Mouse (Mus musculus): Measurements from ENCODE around the gene Gm49321.

Gm49321 gene

DNA sequence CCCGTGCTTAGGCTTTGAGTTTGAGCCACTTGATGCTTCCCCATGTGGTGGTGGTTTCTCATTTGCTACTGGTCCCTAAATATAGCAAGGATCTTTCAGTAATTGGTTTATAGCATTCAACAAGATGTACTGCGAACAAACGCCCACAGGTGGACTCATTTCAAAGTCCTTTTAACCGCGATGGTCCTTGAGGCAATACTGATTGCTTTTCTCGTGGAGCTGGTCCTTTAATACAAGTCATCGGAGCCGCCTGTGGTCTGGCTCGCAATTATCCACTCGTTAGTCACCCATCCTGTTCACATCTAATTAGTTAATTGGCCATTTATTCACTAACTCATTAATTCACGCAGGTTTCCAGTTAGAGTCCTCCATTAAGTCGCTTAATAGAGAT lies 59.4 kb downstream of the Gm49321 start:
- in situ Hi-C loops (cut with MboI; ENCODE audit: low pct_unique_long_range_greater_than_20kb in 1 of 2, low sequenced_read_pairs in 2 of 2, unreplicated experiment in 1 of 2), result no loop called here

DNA sequence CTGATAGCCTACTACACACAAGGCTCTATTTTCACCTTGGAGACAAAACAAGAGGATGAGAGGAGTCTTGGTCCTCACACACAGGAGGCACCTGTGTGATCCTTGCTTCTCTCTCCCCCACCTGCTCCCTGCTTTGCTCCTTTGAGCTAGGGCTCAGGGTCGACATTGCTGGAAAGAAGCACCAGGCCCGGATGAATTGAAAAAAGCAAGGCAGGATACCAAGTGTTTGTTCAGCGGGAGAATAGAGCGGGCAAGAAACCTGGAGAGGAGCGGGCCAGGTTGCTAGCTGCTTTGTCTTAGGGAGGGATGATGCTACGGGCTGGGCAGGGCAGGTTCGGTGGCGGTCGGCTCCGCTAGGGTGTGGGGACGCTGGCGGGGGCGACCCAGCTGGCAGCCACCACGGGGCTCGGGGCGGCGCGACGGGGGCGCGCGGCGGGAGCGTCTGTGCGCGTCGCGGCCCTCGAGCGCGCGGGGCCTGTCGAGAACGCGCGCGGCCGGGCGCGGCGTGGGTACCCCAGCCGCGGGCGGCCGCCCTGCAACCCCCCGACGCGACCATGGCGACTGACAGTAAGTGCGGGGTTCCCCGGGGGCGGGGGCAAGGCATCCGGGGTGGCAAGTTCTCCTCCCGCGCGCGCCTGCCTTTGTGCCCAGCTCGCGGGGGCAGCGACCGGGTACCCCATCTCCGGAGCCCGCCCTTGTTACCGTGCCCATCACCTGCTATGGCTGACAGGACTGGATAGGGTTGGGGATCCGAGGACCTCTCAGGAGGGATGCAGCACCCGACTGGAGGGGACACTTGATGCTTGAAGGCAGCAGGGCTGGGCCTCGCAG lies 60.1 kb downstream of the Gm49321 start, which contains the start of gene Syt16:
Syt16 (plus strand) TSS at position 365 of the 831 bp plus-strand sequence.
- in situ Hi-C loops (cut with MboI; ENCODE audit: low pct_unique_long_range_greater_than_20kb in 1 of 2, low sequenced_read_pairs in 2 of 2, unreplicated experiment in 1 of 2), result no loop called here

DNA sequence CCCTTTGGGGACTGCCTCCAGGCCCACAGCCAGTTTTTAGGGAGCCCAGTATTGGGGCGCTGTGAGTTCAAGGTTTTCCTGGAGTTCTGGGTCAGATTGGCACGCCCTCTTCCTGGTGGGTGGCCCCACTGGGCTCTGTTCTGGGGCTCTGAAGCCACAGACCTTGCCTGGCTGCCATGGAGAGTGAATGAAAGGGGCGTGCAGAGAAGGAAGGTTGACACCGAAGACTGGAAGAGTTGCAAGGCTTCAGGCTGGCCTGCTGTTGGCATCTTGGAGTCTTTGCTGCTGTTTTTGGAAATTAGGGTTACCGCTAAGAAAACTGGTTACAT lies 60.6 kb downstream of the Gm49321 start:
- in situ Hi-C loops (cut with MboI; ENCODE audit: low pct_unique_long_range_greater_than_20kb in 1 of 2, low sequenced_read_pairs in 2 of 2, unreplicated experiment in 1 of 2), result no loop called here

DNA sequence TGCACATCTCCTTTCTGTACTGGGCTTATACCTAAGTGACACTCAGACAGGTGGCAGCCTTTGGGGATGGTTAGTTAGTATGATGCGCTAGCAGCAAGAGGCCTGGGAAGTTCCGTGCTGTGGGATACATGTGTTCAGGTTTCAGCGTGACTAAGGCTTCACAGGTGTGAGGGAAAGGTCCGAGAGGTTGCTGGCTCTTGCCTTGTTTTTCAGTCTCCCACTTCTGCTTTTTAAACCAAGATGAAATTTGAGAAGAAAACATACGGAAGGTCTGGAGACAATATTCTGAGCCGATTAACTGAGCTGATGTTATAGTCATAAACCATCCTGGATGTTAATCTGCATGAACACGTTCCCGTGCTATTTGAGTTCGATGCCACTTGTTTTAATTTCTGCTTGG lies 65.0 kb downstream of the Gm49321 start:
- in situ Hi-C loops (cut with MboI; ENCODE audit: low pct_unique_long_range_greater_than_20kb in 1 of 2, low sequenced_read_pairs in 2 of 2, unreplicated experiment in 1 of 2), result loop anchor here in 1 of 2 experiments (10.0 kb wide), 2 partner anchors 292 to 298 kb away; no protein-coding TSS in a partner anchor

DNA sequence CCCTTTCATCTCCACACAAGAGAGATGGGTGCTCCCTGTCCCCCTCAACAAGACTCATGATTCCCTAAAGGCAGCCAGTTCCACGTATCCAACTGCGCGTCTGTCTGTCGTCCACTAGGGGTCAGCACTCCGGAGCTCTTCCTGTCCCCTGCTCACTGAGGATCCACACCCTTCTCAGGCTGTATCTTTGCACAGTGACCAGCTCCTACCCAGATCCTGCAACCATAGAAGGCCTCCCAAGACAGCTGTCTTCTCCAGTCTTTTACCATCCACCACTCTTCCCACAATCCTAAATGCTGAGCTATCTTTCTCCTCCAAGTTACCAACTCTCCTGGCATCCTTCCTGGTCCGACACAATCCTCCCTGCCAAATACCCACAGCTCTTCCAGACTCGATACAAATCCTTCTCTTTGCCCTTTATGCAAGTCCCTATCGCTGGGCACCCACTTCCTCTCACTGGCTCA lies 72.0 kb downstream of the Gm49321 start:
- in situ Hi-C loops (cut with MboI; ENCODE audit: low pct_unique_long_range_greater_than_20kb in 1 of 2, low sequenced_read_pairs in 2 of 2, unreplicated experiment in 1 of 2), result loop anchor here in 1 of 2 experiments (10.0 kb wide), 2 partner anchors 285 to 305 kb away; no protein-coding TSS in a partner anchor

DNA sequence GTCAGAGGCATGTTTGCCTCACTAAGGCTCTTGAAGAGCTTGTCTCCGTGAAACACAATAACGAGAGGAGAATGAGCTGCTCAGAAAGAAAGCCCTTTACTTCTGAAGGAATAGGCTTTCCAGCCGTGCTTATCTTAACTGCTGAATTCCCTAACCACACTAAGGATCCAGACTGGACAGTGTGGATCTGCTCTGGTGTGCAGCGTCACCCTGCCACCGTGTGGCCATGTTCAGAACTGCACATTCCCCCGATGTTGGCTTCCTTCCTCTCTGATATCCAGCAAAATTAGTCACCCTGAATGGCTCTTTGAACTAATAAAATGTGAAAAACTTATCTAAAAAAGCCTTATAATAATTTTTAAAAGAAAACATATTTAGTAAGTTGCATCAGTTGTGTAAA lies 76.3 kb downstream of the Gm49321 start:
- in situ Hi-C loops (cut with MboI; ENCODE audit: low pct_unique_long_range_greater_than_20kb in 1 of 2, low sequenced_read_pairs in 2 of 2, unreplicated experiment in 1 of 2), result no loop called here

DNA sequence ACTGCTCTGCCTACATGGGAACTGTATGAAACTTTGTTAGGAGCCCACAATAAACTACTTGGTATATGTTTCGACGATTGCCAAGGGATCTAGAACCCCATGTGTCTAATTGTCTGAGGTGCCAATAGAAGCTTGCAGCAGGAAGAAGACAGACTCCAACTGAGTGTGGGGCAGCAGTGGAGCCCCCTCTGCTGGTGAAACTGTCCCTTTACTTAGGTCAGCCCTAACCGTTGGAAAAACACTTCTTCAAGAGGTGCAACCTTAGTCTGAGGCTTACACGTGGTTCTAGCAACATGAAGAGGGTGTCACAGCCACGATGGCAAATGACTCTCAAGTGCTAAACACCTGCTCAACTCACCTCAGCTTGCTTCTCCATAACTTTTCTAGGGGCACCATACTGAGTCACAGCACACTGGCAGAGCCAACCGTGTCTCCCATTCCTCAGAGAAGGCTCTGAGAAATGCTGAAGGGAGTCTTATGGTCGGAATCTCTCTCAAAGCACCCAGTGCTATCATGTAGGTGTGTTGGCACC lies 77.4 kb downstream of the Gm49321 start:
- in situ Hi-C loops (cut with MboI; ENCODE audit: low pct_unique_long_range_greater_than_20kb in 1 of 2, low sequenced_read_pairs in 2 of 2, unreplicated experiment in 1 of 2), result no loop called here

DNA sequence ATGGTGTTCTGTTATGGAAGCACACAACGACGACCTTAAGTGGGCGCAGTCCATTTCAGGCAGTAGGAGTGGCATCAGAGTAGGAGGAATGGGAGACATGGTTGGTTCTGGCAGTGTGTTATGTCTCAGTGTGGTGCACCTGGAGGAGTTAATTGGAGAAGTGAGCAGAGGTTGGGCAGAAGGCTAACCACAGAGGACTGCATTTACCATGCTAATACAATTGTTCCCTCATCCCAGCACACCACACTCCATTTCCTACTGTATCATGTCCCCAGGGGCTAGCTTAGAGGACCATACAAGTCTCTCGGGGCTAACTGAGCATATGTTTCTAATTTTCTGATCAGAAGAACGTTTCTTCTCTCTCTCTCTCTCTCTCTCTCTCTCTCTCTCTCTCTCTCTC lies 78.0 kb downstream of the Gm49321 start:
- in situ Hi-C loops (cut with MboI; ENCODE audit: low pct_unique_long_range_greater_than_20kb in 1 of 2, low sequenced_read_pairs in 2 of 2, unreplicated experiment in 1 of 2), result no loop called here
